In genomic region chr8:72547122-72547801, GRCm38 (mm10) we compare ENCODE assay signal across 8 mouse cellular contexts. TPM values are rescaled to one million over a fixed set of nuclear protein-coding genes. Genes with fewer than 3 reads are reported as not detected.
DNase-seq lines count a peak whose midpoint lies in the region; ATAC-seq and TF ChIP-seq lines count a peak whose summit lies in the region.

No protein-coding gene starts in this region.

- peak; percentile 0; the same call in 1 of the 2 replicates for ATAC-seq in lung, embryonic 14.5 days (ENCODE audit: insufficient read depth)
- no peak for ATAC-seq in kidney, postnatal 0 days (replicated peaks; ENCODE audit: low FRiP score, low read depth)
- ATAC-seq in midbrain, embryonic 15.5 days (replicated peaks), result peak; percentile 17

- peak overlapping the region; percentile 98 for H3K4me3 ChIP-seq in lung, embryonic 14.5 days (ENCODE audit: low read depth, low read length)
- H3K4me3 ChIP-seq in brown adipose tissue, adult 24 weeks (ENCODE audit: insufficient read depth, low read depth, low read length), result peak overlapping the region; percentile 91
- H3K4me3 ChIP-seq in heart, embryonic 10.5 days, result peak overlapping the region; percentile 85
- peak overlapping the region; percentile 96 for H3K4me3 ChIP-seq in kidney, postnatal 0 days (replicated peaks; ENCODE audit: low read depth, low read length)
- peak overlapping the region; percentile 84 for H3K4me3 ChIP-seq in midbrain, embryonic 15.5 days

- no peaks in the 10 kb centered on the region for H3K9me3 ChIP-seq in lung, embryonic 14.5 days (ENCODE audit: low read depth, low read length)
- H3K9me3 ChIP-seq in heart, embryonic 10.5 days, result no peaks in the 10 kb centered on the region
- no peaks in the 10 kb centered on the region for H3K9me3 ChIP-seq in kidney, postnatal 0 days (replicated peaks; ENCODE audit: low read length)
- no peaks in the 10 kb centered on the region for H3K9me3 ChIP-seq in midbrain, embryonic 15.5 days

- peak overlapping the region; percentile 69 for H3K27ac ChIP-seq in lung, embryonic 14.5 days (ENCODE audit: low read depth)
- no peak overlapping the region for H3K27ac ChIP-seq in brown adipose tissue, adult 24 weeks (replicated peaks; ENCODE audit: low read depth, low read length)
- H3K27ac ChIP-seq in heart, embryonic 10.5 days, result peak overlapping the region; percentile 96
- H3K27ac ChIP-seq in kidney, postnatal 0 days, result peak overlapping the region; percentile 84
- H3K27ac ChIP-seq in midbrain, embryonic 15.5 days, result peak overlapping the region; percentile 89

- H3K27me3 ChIP-seq in lung, embryonic 14.5 days (ENCODE audit: insufficient read depth, low read length), result no peaks in the 10 kb centered on the region
- H3K27me3 ChIP-seq in heart, embryonic 10.5 days (ENCODE audit: insufficient read depth, poor library complexity, severe bottlenecking), result no peaks in the 10 kb centered on the region
- H3K27me3 ChIP-seq in kidney, postnatal 0 days (ENCODE audit: insufficient read depth, low read length), result no peaks in the 10 kb centered on the region
- H3K27me3 ChIP-seq in midbrain, embryonic 15.5 days (replicated peaks), result no peaks in the 10 kb centered on the region

- no peak for TF ChIP-seq CTCF in lung, embryonic 14.5 days (IDR thresholded peaks at IDR 0.05; ENCODE audit: low read depth)
- no peak for TF ChIP-seq CTCF in kidney, postnatal 0 days (IDR thresholded peaks at IDR 0.05; ENCODE audit: low read depth)

- no peaks in the 10 kb centered on the region for H3K4me1 ChIP-seq in lung, embryonic 14.5 days (ENCODE audit: insufficient read depth)
- H3K4me1 ChIP-seq in brown adipose tissue, adult 24 weeks (ENCODE audit: control insufficient read depth, insufficient read depth, insufficient read length, low read length), result peaks cover 7% of the 10 kb centered on the region; the same call in 1 of the 2 replicates
- H3K4me1 ChIP-seq in heart, embryonic 10.5 days, result peaks cover 26% of the 10 kb centered on the region
- H3K4me1 ChIP-seq in kidney, postnatal 0 days (replicated peaks; ENCODE audit: insufficient read depth, low read length), result peaks cover 6% of the 10 kb centered on the region; the same call in 1 of the 2 replicates
- peaks cover 35% of the 10 kb centered on the region for H3K4me1 ChIP-seq in midbrain, embryonic 15.5 days

- H3K9ac ChIP-seq in lung, embryonic 14.5 days, result peak overlapping the region; percentile 96
- H3K9ac ChIP-seq in kidney, postnatal 0 days (ENCODE audit: low read depth, low read length), result peak overlapping the region; percentile 99
- peak overlapping the region; percentile 95 for H3K9ac ChIP-seq in midbrain, embryonic 15.5 days

- DNase-seq in lung, embryonic 14.5 days, result peak; percentile 16
- DNase-seq in lung, postnatal 25 days (ENCODE audit: low spot score), result no peak
- DNase-seq in heart, embryonic 10.5 days (ENCODE audit: low spot score), result no peak
- DNase-seq in kidney, postnatal 0 days (ENCODE audit: low spot score), result peak; percentile 30
- DNase-seq in yolk sac, embryonic 10.5 days (ENCODE audit: low spot score), result peak; percentile 32
- DNase-seq in urinary bladder, postnatal 10 days (ENCODE audit: low spot score), result no peak

- H3K36me3 ChIP-seq in lung, embryonic 14.5 days (ENCODE audit: insufficient read depth), result peaks cover 15% of the 10 kb centered on the region
- H3K36me3 ChIP-seq in heart, embryonic 10.5 days, result peaks cover 14% of the 10 kb centered on the region
- H3K36me3 ChIP-seq in kidney, postnatal 0 days (ENCODE audit: insufficient read depth, low read length), result no peaks in the 10 kb centered on the region
- H3K36me3 ChIP-seq in midbrain, embryonic 15.5 days (replicated peaks), result no peaks in the 10 kb centered on the region

- H3K4me2 ChIP-seq in lung, embryonic 14.5 days, result peak overlapping the region; percentile 72
- peak overlapping the region; percentile 93 for H3K4me2 ChIP-seq in kidney, postnatal 0 days (ENCODE audit: low read length)
- peak overlapping the region; percentile 97 for H3K4me2 ChIP-seq in midbrain, embryonic 15.5 days

- WGBS in lung, embryonic 14.5 days, result 2% methylated on average over 27 of the region's 27 CpGs
- 3% methylated on average over 27 of the region's 27 CpGs for WGBS in heart, embryonic 10.5 days
- 2% methylated on average over 27 of the region's 27 CpGs for WGBS in kidney, postnatal 0 days
- 2% methylated on average over 27 of the region's 27 CpGs for WGBS in midbrain, embryonic 15.5 days

RNA-seq across cellular contexts. Expression of gene Med26, which starts 0.8 kb away (rescaled TPM):
- polyA plus RNA-seq in lung, embryonic 14.5 days (2014; fragmentation: Nextera tagmentation; extraction: Ambion mirVana), result 16.7 and 17.5 TPM in 2 replicates
- 3.3 TPM in 2 replicates for polyA plus RNA-seq in brown adipose tissue, adult 24 weeks (2012; ENCODE audit: insufficient read depth, insufficient read length, missing spikeins)
- polyA plus RNA-seq in heart, embryonic 10.5 days (2016; fragmentation: Nextera tagmentation; extraction: Ambion mirVana), result 12.7 and 14.9 TPM in 2 replicates
- polyA plus RNA-seq in kidney, postnatal 0 days (2015; fragmentation: Nextera tagmentation; extraction: Ambion mirVana), result 11.9 and 12.2 TPM in 2 replicates
- 19.1 and 20.3 TPM in 2 replicates for polyA plus RNA-seq in midbrain, embryonic 15.5 days (2015; fragmentation: Nextera tagmentation; extraction: Ambion mirVana)

RNA-seq across cellular contexts. Expression of gene Smim7, which starts 23.6 kb away (rescaled TPM):
- 121 and 130 TPM in 2 replicates for polyA plus RNA-seq in lung, embryonic 14.5 days (2014; fragmentation: Nextera tagmentation; extraction: Ambion mirVana)
- polyA plus RNA-seq in brown adipose tissue, adult 24 weeks (2012; ENCODE audit: insufficient read depth, insufficient read length, missing spikeins), result 92.7 and 120 TPM in 2 replicates
- 98.6 and 104 TPM in 2 replicates for polyA plus RNA-seq in heart, embryonic 10.5 days (2016; fragmentation: Nextera tagmentation; extraction: Ambion mirVana)
- polyA plus RNA-seq in kidney, postnatal 0 days (2015; fragmentation: Nextera tagmentation; extraction: Ambion mirVana), result 144 and 151 TPM in 2 replicates
- polyA plus RNA-seq in midbrain, embryonic 15.5 days (2015; fragmentation: Nextera tagmentation; extraction: Ambion mirVana), result 120 and 129 TPM in 2 replicates

RNA-seq across cellular contexts. Expression of gene Tmem38a, which starts 24.6 kb away (rescaled TPM):
- 12.7 and 18.3 TPM in 2 replicates for polyA plus RNA-seq in lung, embryonic 14.5 days (2014; fragmentation: Nextera tagmentation; extraction: Ambion mirVana)
- 15.0 and 25.4 TPM in 2 replicates for polyA plus RNA-seq in brown adipose tissue, adult 24 weeks (2012; ENCODE audit: insufficient read depth, insufficient read length, missing spikeins)
- 42.0 and 60.3 TPM in 2 replicates for polyA plus RNA-seq in heart, embryonic 10.5 days (2016; fragmentation: Nextera tagmentation; extraction: Ambion mirVana)
- 19.3 and 23.0 TPM in 2 replicates for polyA plus RNA-seq in kidney, postnatal 0 days (2015; fragmentation: Nextera tagmentation; extraction: Ambion mirVana)
- polyA plus RNA-seq in midbrain, embryonic 15.5 days (2015; fragmentation: Nextera tagmentation; extraction: Ambion mirVana), result 24.5 and 27.0 TPM in 2 replicates

RNA-seq across cellular contexts. Expression of gene Slc35e1, which starts 54.8 kb away (rescaled TPM):
- polyA plus RNA-seq in lung, embryonic 14.5 days (2014; fragmentation: Nextera tagmentation; extraction: Ambion mirVana), result 21.5 and 24.4 TPM in 2 replicates
- 15.0 and 15.8 TPM in 2 replicates for polyA plus RNA-seq in brown adipose tissue, adult 24 weeks (2012; ENCODE audit: insufficient read depth, insufficient read length, missing spikeins)
- 21.5 and 23.8 TPM in 2 replicates for polyA plus RNA-seq in heart, embryonic 10.5 days (2016; fragmentation: Nextera tagmentation; extraction: Ambion mirVana)
- polyA plus RNA-seq in kidney, postnatal 0 days (2015; fragmentation: Nextera tagmentation; extraction: Ambion mirVana), result 9.1 and 9.8 TPM in 2 replicates
- polyA plus RNA-seq in midbrain, embryonic 15.5 days (2015; fragmentation: Nextera tagmentation; extraction: Ambion mirVana), result 16.5 and 17.6 TPM in 2 replicates

Comparison
In these comparisons a context has a peak if more than half of its experiments do, and no peak if none do; other contexts are left out.
1. DNase-seq: peak in lung, embryonic 14.5 days (single experiment), kidney, postnatal 0 days (single experiment) and yolk sac, embryonic 10.5 days (single experiment); none in lung, postnatal 25 days (single experiment), heart, embryonic 10.5 days (single experiment) and urinary bladder, postnatal 10 days (single experiment).
2. Peak in every context shown above with its lines, with median percentiles within 50 percentile points of each other: H3K4me2 ChIP-seq, H3K4me3 ChIP-seq and H3K9ac ChIP-seq.